Mouse (Mus musculus): ENCODE measurements around the gene AI481877. TPM values are rescaled to one million over a fixed set of nuclear protein-coding genes. Genes with fewer than 3 reads are reported as not detected.

The AI481877 gene
- polyA plus RNA-seq, 2 experiments = not detected

- WGBS (ENCODE audit: insufficient replicate concordance) = 47% methylated on average over 4 of the region's 4 CpGs
- DNase-seq (ENCODE audit: low read depth in 3 of 3, low spot score in 3 of 3) (no peak), ATAC-seq (ENCODE audit: insufficient read depth) (no peak)
- Histone ChIP-seq H3K9ac (replicated peaks) (no peak within 1 kb of the TSS), H3K4me2 (ENCODE audit: low read depth) (no peak within 1 kb of the TSS), H3K9me3 (ENCODE audit: control insufficient read depth, low read length) (no peaks in the 10 kb centered on the region), H3K27ac (no peak within 1 kb of the TSS), H3K4me1 (replicated peaks; ENCODE audit: control insufficient read depth in 2 of 2, insufficient read depth in 2 of 2, low read length in 1 of 2) (peaks cover 29 to 41% of the 10 kb centered on the region in 2 experiments), H3K36me3 (replicated peaks; ENCODE audit: control insufficient read depth, insufficient read depth, low read depth) (no peaks in the 10 kb centered on the region), H3K27me3 (ENCODE audit: control insufficient read depth, insufficient read depth, low read length) (no peaks in the 10 kb centered on the region), H3K4me3 (ENCODE audit: insufficient read depth in 1 of 2, low read depth in 2 of 2, low read length in 2 of 2) (no peak within 1 kb of the TSS)
- TF ChIP-seq EP300 (IDR thresholded peaks at IDR 0.05; ENCODE audit: low read depth) (no peak), CTCF (IDR thresholded peaks at IDR 0.05; ENCODE audit: low read depth) (no peak)
Observed at GRCm38 (mm10) chr4:58994762-58995161, 144.0 kb downstream of the AI481877 start, which contains the start of gene Dnajc25. Dnajc25 (plus strand) TSS chr4:58995062.

Other genes with a start within 250 kb of the AI481877 start
- gene Ecpas, start 226.2 kb downstream of the AI481877 start, polyA plus RNA-seq (2012; rRNA removed) = 5.5 and 9.7 TPM in 2 replicates
- 16.8 and 20.8 TPM in 2 replicates for gene Ecpas, start 226.2 kb downstream of the AI481877 start, polyA plus RNA-seq (2014; fragmentation: Nextera tagmentation; extraction: Ambion mirVana)
- 0.03 and 0.08 TPM in 2 replicates for gene Zkscan16, start 195.4 kb downstream of the AI481877 start, polyA plus RNA-seq (2012; rRNA removed)
- 0.06 and 0.11 TPM in 2 replicates for gene Zkscan16, start 195.4 kb downstream of the AI481877 start, polyA plus RNA-seq (2014; fragmentation: Nextera tagmentation; extraction: Ambion mirVana)
- 6.2 and 11.1 TPM in 2 replicates for gene Ptgr1, start 151.9 kb downstream of the AI481877 start, polyA plus RNA-seq (2012; rRNA removed)
- gene Ptgr1, start 151.9 kb downstream of the AI481877 start, polyA plus RNA-seq (2014; fragmentation: Nextera tagmentation; extraction: Ambion mirVana) = 14.8 and 16.0 TPM in 2 replicates
- 1.4 and 2.4 TPM in 2 replicates for gene Dnajc25, start 143.9 kb downstream of the AI481877 start, polyA plus RNA-seq (2012; rRNA removed)
- gene Dnajc25, start 143.9 kb downstream of the AI481877 start, polyA plus RNA-seq (2014; fragmentation: Nextera tagmentation; extraction: Ambion mirVana) = 5.4 and 7.1 TPM in 2 replicates
- not detected in 2 replicates for gene Gm20503, start 135.8 kb downstream of the AI481877 start, polyA plus RNA-seq (2012; rRNA removed)
- gene Gm20503, start 135.8 kb downstream of the AI481877 start, polyA plus RNA-seq (2014; fragmentation: Nextera tagmentation; extraction: Ambion mirVana) = 4.4 and 5.1 TPM in 2 replicates
- gene Gng10, start 103.9 kb downstream of the AI481877 start, polyA plus RNA-seq (2012; rRNA removed) = 8.8 and 10.7 TPM in 2 replicates
- gene Gng10, start 103.9 kb downstream of the AI481877 start, polyA plus RNA-seq (2014; fragmentation: Nextera tagmentation; extraction: Ambion mirVana) = 30.2 and 30.9 TPM in 2 replicates
- 19.3 and 21.7 TPM in 2 replicates for gene Ugcg, start 50.3 kb upstream of the AI481877 start, polyA plus RNA-seq (2012; rRNA removed)
- 7.5 and 9.9 TPM in 2 replicates for gene Ugcg, start 50.3 kb upstream of the AI481877 start, polyA plus RNA-seq (2014; fragmentation: Nextera tagmentation; extraction: Ambion mirVana)

Measured in liver, embryonic 14.5 days (tissue).